Mouse (Mus musculus) brain, embryonic 18.5 days (tissue): Measurements from ENCODE around the gene Pax3.

ENCODE experiments used
- DNase-seq: peaks from one replicate; pipeline ENCODE4 v3.0.0-alpha.2; 2012; ENCODE audit warnings: low read depth, low spot score

The Pax3 gene

DNA sequence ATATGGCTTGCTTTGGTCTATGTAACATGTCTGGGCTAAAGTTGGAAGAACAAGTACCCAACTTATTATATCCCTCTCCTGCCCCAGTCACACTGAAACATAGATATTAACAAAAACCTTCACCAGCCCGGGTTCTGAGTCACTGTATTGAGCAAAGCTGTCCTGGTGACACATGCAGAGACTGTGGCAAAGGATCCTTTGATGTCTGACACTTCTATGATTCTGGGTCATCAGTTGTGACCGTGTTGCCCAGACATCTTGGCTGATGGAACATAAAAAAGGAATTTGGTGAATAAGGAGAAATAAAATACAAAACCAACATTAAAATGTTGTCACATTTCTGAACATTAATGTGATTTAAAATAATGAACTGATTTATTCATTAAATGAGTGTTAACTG is 108.3 kb downstream of the Pax3 start:
- DNase-seq = no peak

- DNase-seq = no peak
Observed at GRCm38 (mm10) chr1:78081761-78082160, 115.2 kb downstream of the Pax3 start.

DNA sequence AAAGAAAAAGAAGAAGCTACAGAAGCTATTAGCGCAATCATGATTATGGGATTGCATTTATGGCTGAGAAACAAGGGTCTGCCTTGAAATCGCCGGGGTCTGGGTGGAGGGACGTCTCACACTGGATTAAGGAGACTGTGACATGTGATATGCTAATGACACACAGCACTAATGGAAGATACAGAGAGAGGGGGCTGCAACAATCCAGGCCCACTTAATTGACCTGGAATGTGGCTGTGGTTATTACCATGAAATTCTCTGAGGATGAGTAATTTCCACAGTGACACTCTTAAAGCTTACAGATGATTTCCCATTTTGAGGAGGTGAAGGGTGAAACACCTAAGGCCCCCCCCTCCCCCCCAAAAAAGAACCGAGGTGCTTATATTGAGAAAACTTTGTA is 136.1 kb downstream of the Pax3 start:
- no peak for DNase-seq

DNA sequence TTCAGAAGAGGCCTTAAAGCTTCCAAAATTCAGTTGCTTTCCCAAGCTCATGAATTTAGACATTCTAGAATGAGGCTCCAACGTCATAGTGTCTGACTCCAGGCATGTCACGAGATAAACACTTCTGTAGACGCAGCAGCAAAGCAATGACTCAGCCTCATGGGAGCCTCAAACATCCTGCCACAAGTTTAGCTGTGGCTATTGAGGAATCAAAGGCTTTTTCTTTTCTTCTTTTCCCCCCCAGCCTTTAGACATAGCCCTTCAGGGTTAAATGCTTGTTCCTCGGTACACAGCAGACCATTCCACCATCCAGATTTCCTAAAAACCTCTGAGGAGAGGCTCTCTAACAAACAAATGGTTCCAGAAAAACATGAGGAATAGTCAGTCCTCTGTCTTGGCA is 139.0 kb downstream of the Pax3 start:
- no peak for DNase-seq

DNA sequence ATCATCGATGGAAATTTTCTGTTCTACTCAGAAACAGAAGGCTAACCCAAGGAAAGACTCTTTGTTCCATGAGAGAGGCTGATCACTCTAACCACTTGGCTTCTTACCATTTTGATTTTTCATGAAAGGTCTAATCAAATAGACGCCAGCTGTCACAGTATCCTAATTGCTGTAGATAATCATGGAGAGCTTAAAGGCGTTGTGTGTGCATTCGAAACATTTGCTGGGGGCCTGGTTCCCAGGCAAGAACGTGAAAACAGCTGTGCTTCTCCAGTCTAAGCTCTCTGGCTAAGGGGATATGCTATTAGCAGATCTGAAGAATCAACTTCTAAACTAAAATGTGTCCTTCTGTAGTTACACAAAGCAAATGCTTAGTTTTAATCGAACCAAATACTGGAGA is 143.3 kb downstream of the Pax3 start:
- DNase-seq = no peak
